Mouse (Mus musculus): ENCODE data around the gene Lipa. TPM values are rescaled to one million over a fixed set of nuclear protein-coding genes. Genes with fewer than 3 reads are reported as not detected.

Lipa gene
- total RNA-seq, 2 experiments from 2014 or later: 16.1 to 19.3 TPM

DNA sequence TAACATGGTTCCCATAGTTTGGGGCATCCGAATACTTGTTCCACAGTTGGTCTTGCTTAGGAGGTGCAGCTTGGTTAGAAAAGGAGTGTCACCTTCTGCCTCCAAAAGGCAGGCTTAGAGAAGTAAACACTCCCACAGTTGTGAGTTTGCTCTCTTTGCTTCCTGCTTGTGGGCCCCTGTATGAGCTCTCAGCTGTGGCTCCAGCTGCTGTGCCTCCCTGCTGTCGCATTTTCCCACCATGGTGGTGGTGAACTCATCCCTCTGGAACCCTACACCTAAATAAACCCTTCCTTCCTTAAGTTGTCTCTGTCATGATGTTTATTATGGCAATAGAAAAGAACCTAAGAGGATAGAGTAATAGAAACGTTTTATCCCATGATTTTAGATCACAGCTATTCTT lies 58.5 kb downstream of the Lipa start:
- DNase-seq (ENCODE audit: low spot score in 2 of 2): no peak

GRCm38 (mm10) chr19:34468216-34468615 lies 59.1 kb downstream of the Lipa start:
- no peak for DNase-seq (ENCODE audit: low spot score in 2 of 2)

DNA sequence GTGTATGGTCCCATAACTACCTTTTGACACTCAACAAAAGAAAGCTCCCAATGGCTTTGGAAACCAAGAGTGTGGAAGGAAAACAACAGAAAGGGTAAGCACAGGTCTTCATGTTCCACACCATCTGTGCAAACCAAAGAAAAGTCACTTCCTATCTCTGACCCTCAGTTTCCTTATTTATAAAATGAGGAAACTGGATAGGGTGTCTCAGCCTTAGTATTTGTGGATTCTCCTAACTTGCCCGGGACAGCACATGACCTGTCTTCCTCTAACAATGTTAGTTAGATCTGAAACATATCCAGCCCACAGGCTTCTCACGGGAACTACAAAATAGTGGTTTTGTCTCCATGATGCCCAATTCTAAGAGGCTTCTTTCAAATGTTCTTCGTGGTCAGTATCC lies 62.8 kb downstream of the Lipa start:
- DNase-seq (ENCODE audit: low spot score in 2 of 2): no peak

- DNase-seq (ENCODE audit: low spot score in 2 of 2): no peak
These were observed 65.7 kb downstream of the Lipa start for GRCm38 (mm10) chr19:34461451-34462019.

- no peak for DNase-seq (ENCODE audit: low spot score in 2 of 2)
These were observed 76.4 kb downstream of the Lipa start for GRCm38 (mm10) chr19:34450784-34451370.

DNA sequence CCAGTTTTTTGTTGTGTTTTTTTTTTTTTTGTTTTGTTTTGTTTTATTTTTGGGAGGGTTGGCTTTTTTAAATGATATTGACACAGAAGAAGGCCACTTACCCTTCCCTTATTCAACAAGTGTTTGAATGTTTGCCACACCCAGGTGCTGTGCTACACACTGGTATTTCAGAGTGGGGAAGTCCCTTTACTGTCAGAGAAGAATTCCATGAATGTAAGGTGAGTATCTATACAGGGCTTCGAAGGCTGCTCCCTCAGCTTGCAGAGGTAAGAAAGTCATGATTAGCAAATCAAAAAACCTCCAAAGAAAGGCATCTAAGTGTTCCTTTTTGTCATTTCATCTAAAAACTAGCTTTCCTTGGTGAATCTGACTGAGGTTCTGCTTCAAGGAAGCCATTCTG lies 78.4 kb downstream of the Lipa start:
- no peak for DNase-seq (ENCODE audit: low spot score in 2 of 2)

- DNase-seq (ENCODE audit: low spot score in 2 of 2): no peak
These were observed 81.8 kb downstream of the Lipa start for GRCm38 (mm10) chr19:34445410-34446012.

- no peak for DNase-seq (ENCODE audit: low spot score in 2 of 2)
These were observed 82.5 kb downstream of the Lipa start for GRCm38 (mm10) chr19:34444785-34445184.

Other genes with a start within 250 kb of the Lipa start
- 1 to 10 TPM; 1.9 to 2.0 TPM for gene Fas, start 236.8 kb downstream of the Lipa start, total RNA-seq (2021)
- gene Ch25h, start 52.3 kb downstream of the Lipa start, total RNA-seq (2021): under 1 TPM; 0.32 to 0.36 TPM
- 1 to 10 TPM; 3.2 to 4.3 TPM for gene Ifit2, start 23.2 kb upstream of the Lipa start, total RNA-seq (2021)
- gene Ifit3, start 56.1 kb upstream of the Lipa start, total RNA-seq (2021): 1 to 10 TPM in 1 of 2 experiments, under 1 TPM in 1; 0.95 to 1.2 TPM
- 1 to 10 TPM; 1.3 to 1.4 TPM for gene Ifit1bl1, start 74.5 kb upstream of the Lipa start, total RNA-seq (2021)
- gene Ifit3b, start 80.5 kb upstream of the Lipa start, total RNA-seq (2021): under 1 TPM; 0.43 to 0.81 TPM
- gene Ifit1bl2, start 113.3 kb upstream of the Lipa start, total RNA-seq (2021): under 1 TPM; 0.16 to 0.19 TPM
- not detected for gene Ifit1, start 113.4 kb upstream of the Lipa start, total RNA-seq (2021)
- 1 to 10 TPM; 2.5 to 2.8 TPM for gene Slc16a12, start 219.8 kb upstream of the Lipa start, total RNA-seq (2021)

All from layer of hippocampus, postnatal 14 days (tissue).